8 mouse cellular contexts compared by ENCODE assay signal in the genomic region with DNA sequence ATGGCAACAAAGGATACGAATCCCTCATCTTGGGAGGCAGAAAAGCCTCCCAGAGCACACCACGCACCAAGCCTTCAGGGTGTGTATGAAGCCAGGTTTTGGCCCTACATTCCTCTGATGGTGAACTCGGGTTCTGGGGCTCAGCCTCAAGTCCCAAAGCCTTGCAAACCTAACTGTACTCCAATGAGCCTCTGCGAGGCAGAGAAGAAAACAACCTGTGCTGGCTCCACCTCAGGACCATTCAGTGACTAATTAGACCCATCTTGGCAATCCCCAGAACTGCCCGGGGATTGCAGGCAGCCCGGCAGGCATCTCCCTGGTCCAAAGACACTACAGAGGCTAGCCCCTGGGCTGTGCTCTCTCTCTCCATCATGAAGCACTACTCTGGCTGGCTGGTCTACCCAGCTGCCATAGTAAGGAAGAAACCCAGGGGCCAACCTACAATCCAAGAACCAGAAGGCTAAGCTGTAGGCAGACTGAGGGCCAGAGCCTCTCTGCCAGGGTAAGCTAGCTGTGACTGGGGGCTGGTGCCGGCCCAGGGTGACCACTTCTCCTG. TPM values are rescaled to one million over a fixed set of nuclear protein-coding genes. Genes with fewer than 3 reads are reported as not detected.
A peak's percentile ranks its signal among the peaks of the same experiment; 100 is the strongest.
DNase-seq lines count a peak whose midpoint lies in the region; ATAC-seq and TF ChIP-seq lines count a peak whose summit lies in the region.

No protein-coding gene starts in this region.

- no peaks in the 10 kb centered on the region for H3K9me3 ChIP-seq in midbrain, embryonic 10.5 days (replicated peaks)
- no peaks in the 10 kb centered on the region for H3K9me3 ChIP-seq in midbrain, postnatal 0 days (ENCODE audit: low read length)
- no peaks in the 10 kb centered on the region for H3K9me3 ChIP-seq in limb, embryonic 15.5 days
- H3K9me3 ChIP-seq in stomach, embryonic 15.5 days: no peaks in the 10 kb centered on the region

- H3K4me2 ChIP-seq in midbrain, postnatal 0 days (ENCODE audit: low read depth, low read length, poor library complexity, severe bottlenecking): no peak overlapping the region
- H3K4me2 ChIP-seq in limb, embryonic 15.5 days: no peak overlapping the region
- peak overlapping the region; percentile 39 for H3K4me2 ChIP-seq in stomach, embryonic 15.5 days

- 14% methylated on average over 7 of the region's 7 CpGs for WGBS in midbrain, embryonic 10.5 days
- 13% methylated on average over 7 of the region's 7 CpGs for WGBS in midbrain, postnatal 0 days
- WGBS in limb, embryonic 15.5 days: 16% methylated on average over 7 of the region's 7 CpGs
- WGBS in stomach, embryonic 15.5 days: 23% methylated on average over 7 of the region's 7 CpGs

- peak overlapping the region; percentile 87 for H3K27ac ChIP-seq in midbrain, embryonic 10.5 days (replicated peaks)
- no peak overlapping the region for H3K27ac ChIP-seq in midbrain, postnatal 0 days (ENCODE audit: low read depth, low read length)
- H3K27ac ChIP-seq in limb, embryonic 15.5 days: peak overlapping the region; percentile 47
- peak overlapping the region; percentile 83 for H3K27ac ChIP-seq in stomach, embryonic 15.5 days

- no peak for TF ChIP-seq CTCF in midbrain, postnatal 0 days (IDR thresholded peaks at IDR 0.05)

- ATAC-seq in midbrain, postnatal 0 days (ENCODE audit: low FRiP score): no peak
- ATAC-seq in limb, embryonic 15.5 days (ENCODE audit: insufficient number of reproducible peaks, low FRiP score, low TSS enrichment, low read depth): no peak
- no peak for ATAC-seq in stomach, embryonic 15.5 days (ENCODE audit: insufficient read depth, low FRiP score, low read depth)

- no peaks in the 10 kb centered on the region for H3K27me3 ChIP-seq in midbrain, embryonic 10.5 days (ENCODE audit: low read depth, poor library complexity, severe bottlenecking)
- no peaks in the 10 kb centered on the region for H3K27me3 ChIP-seq in midbrain, postnatal 0 days (ENCODE audit: insufficient read depth, low read length)
- H3K27me3 ChIP-seq in limb, embryonic 15.5 days: no peaks in the 10 kb centered on the region
- H3K27me3 ChIP-seq in stomach, embryonic 15.5 days (replicated peaks): no peaks in the 10 kb centered on the region

- peak overlapping the region; percentile 38 for H3K4me3 ChIP-seq in midbrain, embryonic 10.5 days
- no peak overlapping the region for H3K4me3 ChIP-seq in midbrain, postnatal 0 days (ENCODE audit: low read depth, low read length)
- no peak overlapping the region for H3K4me3 ChIP-seq in limb, embryonic 15.5 days
- no peak overlapping the region for H3K4me3 ChIP-seq in stomach, embryonic 15.5 days (replicated peaks)

- H3K36me3 ChIP-seq in midbrain, embryonic 10.5 days: no peaks in the 10 kb centered on the region
- no peaks in the 10 kb centered on the region for H3K36me3 ChIP-seq in midbrain, postnatal 0 days (ENCODE audit: insufficient read depth, low read length)
- H3K36me3 ChIP-seq in limb, embryonic 15.5 days: no peaks in the 10 kb centered on the region
- H3K36me3 ChIP-seq in stomach, embryonic 15.5 days: no peaks in the 10 kb centered on the region

- peaks cover 94% of the 10 kb centered on the region for H3K4me1 ChIP-seq in midbrain, embryonic 10.5 days
- H3K4me1 ChIP-seq in midbrain, postnatal 0 days (ENCODE audit: insufficient read depth, low read length): peaks cover 22% of the 10 kb centered on the region
- peaks cover 55% of the 10 kb centered on the region for H3K4me1 ChIP-seq in limb, embryonic 15.5 days
- H3K4me1 ChIP-seq in stomach, embryonic 15.5 days: peaks cover 67% of the 10 kb centered on the region

- H3K9ac ChIP-seq in midbrain, postnatal 0 days (replicated peaks; ENCODE audit: low read length, poor library complexity, severe bottlenecking): no peak overlapping the region
- H3K9ac ChIP-seq in limb, embryonic 15.5 days: no peak overlapping the region
- H3K9ac ChIP-seq in stomach, embryonic 15.5 days: no peak overlapping the region

- peak; percentile 37 for DNase-seq in embryo, embryonic 10 days (ENCODE audit: low spot score)
- DNase-seq in embryo, embryonic 10.5 days (ENCODE audit: low spot score): no peak
- no peak for DNase-seq in midbrain, embryonic 10.5 days (ENCODE audit: low spot score)
- DNase-seq in midbrain, postnatal 0 days (ENCODE audit: low spot score): no peak
- no peak for DNase-seq in spleen, postnatal 14 days (ENCODE audit: low spot score in 2 of 2)
- no peak for DNase-seq in cerebellum, postnatal 14 days

RNA-seq across cellular contexts. Expression of a gene that starts 14.5 kb away (rescaled TPM):
- polyA plus RNA-seq in midbrain, embryonic 10.5 days (2016; fragmentation: Nextera tagmentation; extraction: Ambion mirVana): 11.4 and 13.3 TPM in 2 replicates
- total RNA-seq in midbrain, postnatal 0 days (2014; rRNA removed): 33.6 and 34.8 TPM in 2 replicates
- 6.4 TPM in 2 replicates for polyA plus RNA-seq in midbrain, postnatal 0 days (2015; fragmentation: Nextera tagmentation; extraction: Ambion mirVana)
- 4.6 and 5.0 TPM in 2 replicates for polyA plus RNA-seq in limb, embryonic 15.5 days (2015; fragmentation: Nextera tagmentation; extraction: Ambion mirVana)
- 7.0 and 7.8 TPM in 2 replicates for polyA plus RNA-seq in stomach, embryonic 15.5 days (2015; fragmentation: Nextera tagmentation; extraction: Ambion mirVana)

RNA-seq across cellular contexts. Expression of a gene that starts 29.8 kb away (rescaled TPM):
- polyA plus RNA-seq in midbrain, embryonic 10.5 days (2016; fragmentation: Nextera tagmentation; extraction: Ambion mirVana): 9.2 and 11.9 TPM in 2 replicates
- total RNA-seq in midbrain, postnatal 0 days (2014; rRNA removed): 32.9 and 44.2 TPM in 2 replicates
- 42.5 and 47.4 TPM in 2 replicates for polyA plus RNA-seq in midbrain, postnatal 0 days (2015; fragmentation: Nextera tagmentation; extraction: Ambion mirVana)
- polyA plus RNA-seq in limb, embryonic 15.5 days (2015; fragmentation: Nextera tagmentation; extraction: Ambion mirVana): 11.8 and 12.6 TPM in 2 replicates
- polyA plus RNA-seq in stomach, embryonic 15.5 days (2015; fragmentation: Nextera tagmentation; extraction: Ambion mirVana): 7.1 and 7.2 TPM in 2 replicates
